Mouse (Mus musculus): Measurements from ENCODE around the gene Morn1. TPM values are rescaled to one million over a fixed set of nuclear protein-coding genes. Genes with fewer than 3 reads are reported as not detected.

Gene Morn1
- polyA plus RNA-seq, 1 experiment from 2014 or later = 1.8 TPM

GRCm38 (mm10) chr4:155085206-155086107, 920 bp upstream of the Morn1 start:
- Histone ChIP-seq H3K36me3 (ENCODE audit: control insufficient read depth, insufficient read depth) (peaks cover 12% of the 10 kb centered on the region), H3K9ac (ENCODE audit: low read length) (peak overlapping the region; percentile 94), H3K4me1 (ENCODE audit: control insufficient read depth, insufficient read depth, low read length) (peaks cover 24% of the 10 kb centered on the region), H3K4me3 (ENCODE audit: low read length) (peak overlapping the region; percentile 93), H3K27me3 (ENCODE audit: control insufficient read depth, insufficient read depth, low read length) (no peaks in the 10 kb centered on the region), H3K9me3 (replicated peaks; ENCODE audit: control insufficient read depth, low read length) (no peaks in the 10 kb centered on the region), H3K27ac (ENCODE audit: low read length) (peak overlapping the region; percentile 94), H3K4me2 (ENCODE audit: low read depth, low read length) (peak overlapping the region; percentile 65)
- ATAC-seq (replicated peaks; ENCODE audit: extremely low read depth, insufficient read depth, low FRiP score) = no peak; the same call in 1 of the 2 replicates
- 6% methylated on average over 32 of the region's 35 CpGs for WGBS

- H3K27ac ChIP-seq (ENCODE audit: low read length) = no peak overlapping the region
- ATAC-seq (replicated peaks; ENCODE audit: extremely low read depth, insufficient read depth, low FRiP score) = no peak
- WGBS = 86% methylated on average over 5 of the region's 5 CpGs
- no peak overlapping the region for H3K4me3 ChIP-seq (ENCODE audit: low read length)
- no peak overlapping the region for H3K4me2 ChIP-seq (ENCODE audit: low read depth, low read length)
- H3K4me1 ChIP-seq (ENCODE audit: control insufficient read depth, insufficient read depth, low read length) = peaks cover 17% of the 10 kb centered on the region
- no peaks in the 10 kb centered on the region for H3K9me3 ChIP-seq (replicated peaks; ENCODE audit: control insufficient read depth, low read length)
- H3K9ac ChIP-seq (ENCODE audit: low read length) = no peak overlapping the region
- H3K36me3 ChIP-seq (ENCODE audit: control insufficient read depth, insufficient read depth) = 0 out of 2 replicates have a peak, but pooled peaks cover 2% of the 10 kb centered on the region
- H3K27me3 ChIP-seq (ENCODE audit: control insufficient read depth, insufficient read depth, low read length) = no peaks in the 10 kb centered on the region
These were observed 2.9 kb downstream of the Morn1 start for GRCm38 (mm10) chr4:155089241-155089640.

- H3K27me3 ChIP-seq (ENCODE audit: control insufficient read depth, insufficient read depth, low read length) = no peaks in the 10 kb centered on the region
- no peak overlapping the region for H3K4me2 ChIP-seq (ENCODE audit: low read depth, low read length)
- H3K4me1 ChIP-seq (ENCODE audit: control insufficient read depth, insufficient read depth, low read length) = peaks cover 7% of the 10 kb centered on the region
- no peak for ATAC-seq (replicated peaks; ENCODE audit: extremely low read depth, insufficient read depth, low FRiP score)
- H3K36me3 ChIP-seq (ENCODE audit: control insufficient read depth, insufficient read depth) = 0 out of 2 replicates have a peak, but pooled peaks cover 2% of the 10 kb centered on the region
- no peak overlapping the region for H3K4me3 ChIP-seq (ENCODE audit: low read length)
- no peak overlapping the region for H3K27ac ChIP-seq (ENCODE audit: low read length)
- 87% methylated on average over 4 of the region's 4 CpGs for WGBS
- H3K9ac ChIP-seq (ENCODE audit: low read length) = no peak overlapping the region
- H3K9me3 ChIP-seq (replicated peaks; ENCODE audit: control insufficient read depth, low read length) = no peaks in the 10 kb centered on the region
These were observed 3.8 kb downstream of the Morn1 start for GRCm38 (mm10) chr4:155090147-155090546.

- Histone ChIP-seq H3K4me2 (ENCODE audit: low read depth, low read length) (no peak overlapping the region), H3K27me3 (ENCODE audit: control insufficient read depth, insufficient read depth, low read length) (no peaks in the 10 kb centered on the region), H3K9ac (ENCODE audit: low read length) (no peak overlapping the region), H3K4me1 (ENCODE audit: control insufficient read depth, insufficient read depth, low read length) (peaks cover 9% of the 10 kb centered on the region), H3K4me3 (ENCODE audit: low read length) (no peak overlapping the region), H3K36me3 (ENCODE audit: control insufficient read depth, insufficient read depth) (0 out of 2 replicates have a peak, but pooled peaks cover 2% of the 10 kb centered on the region), H3K27ac (ENCODE audit: low read length) (no peak overlapping the region), H3K9me3 (replicated peaks; ENCODE audit: control insufficient read depth, low read length) (no peaks in the 10 kb centered on the region)
- no peak for ATAC-seq (replicated peaks; ENCODE audit: extremely low read depth, insufficient read depth, low FRiP score)
- WGBS = 85% methylated on average over 13 of the region's 13 CpGs
These were observed 4.5 kb downstream of the Morn1 start for GRCm38 (mm10) chr4:155090688-155091449.

- Histone ChIP-seq H3K4me2 (ENCODE audit: low read depth, low read length) (no peak overlapping the region), H3K9ac (ENCODE audit: low read length) (no peak overlapping the region), H3K36me3 (ENCODE audit: control insufficient read depth, insufficient read depth) (0 out of 2 replicates have a peak, but pooled peaks cover 2% of the 10 kb centered on the region), H3K27me3 (ENCODE audit: control insufficient read depth, insufficient read depth, low read length) (no peaks in the 10 kb centered on the region), H3K4me3 (ENCODE audit: low read length) (no peak overlapping the region), H3K9me3 (replicated peaks; ENCODE audit: control insufficient read depth, low read length) (no peaks in the 10 kb centered on the region), H3K27ac (ENCODE audit: low read length) (no peak overlapping the region), H3K4me1 (ENCODE audit: control insufficient read depth, insufficient read depth, low read length) (peaks cover 3% of the 10 kb centered on the region; the same call in 1 of the 2 replicates)
- 88% methylated on average over 19 of the region's 19 CpGs for WGBS
- no peak for ATAC-seq (replicated peaks; ENCODE audit: extremely low read depth, insufficient read depth, low FRiP score)
These were observed 6.5 kb downstream of the Morn1 start for GRCm38 (mm10) chr4:155092718-155093430.

GRCm38 (mm10) chr4:155093431-155094149, 7.2 kb downstream of the Morn1 start:
- Histone ChIP-seq H3K27ac (ENCODE audit: low read length) (no peak overlapping the region), H3K4me3 (ENCODE audit: low read length) (no peak overlapping the region), H3K27me3 (ENCODE audit: control insufficient read depth, insufficient read depth, low read length) (no peaks in the 10 kb centered on the region), H3K36me3 (ENCODE audit: control insufficient read depth, insufficient read depth) (0 out of 2 replicates have a peak, but pooled peaks cover 2% of the 10 kb centered on the region), H3K9ac (ENCODE audit: low read length) (no peak overlapping the region), H3K4me2 (ENCODE audit: low read depth, low read length) (no peak overlapping the region), H3K9me3 (replicated peaks; ENCODE audit: control insufficient read depth, low read length) (no peaks in the 10 kb centered on the region), H3K4me1 (ENCODE audit: control insufficient read depth, insufficient read depth, low read length) (peaks cover 3% of the 10 kb centered on the region; the same call in 1 of the 2 replicates)
- no peak for ATAC-seq (replicated peaks; ENCODE audit: extremely low read depth, insufficient read depth, low FRiP score)
- WGBS = 75% methylated on average over 7 of the region's 7 CpGs

- H3K4me2 ChIP-seq (ENCODE audit: low read depth, low read length) = no peak overlapping the region
- no peak overlapping the region for H3K27ac ChIP-seq (ENCODE audit: low read length)
- no peaks in the 10 kb centered on the region for H3K27me3 ChIP-seq (ENCODE audit: control insufficient read depth, insufficient read depth, low read length)
- no peak overlapping the region for H3K4me3 ChIP-seq (ENCODE audit: low read length)
- peaks cover 3% of the 10 kb centered on the region; the same call in 1 of the 2 replicates for H3K4me1 ChIP-seq (ENCODE audit: control insufficient read depth, insufficient read depth, low read length)
- H3K36me3 ChIP-seq (ENCODE audit: control insufficient read depth, insufficient read depth) = 0 out of 2 replicates have a peak, but pooled peaks cover 2% of the 10 kb centered on the region
- no peaks in the 10 kb centered on the region for H3K9me3 ChIP-seq (replicated peaks; ENCODE audit: control insufficient read depth, low read length)
- peak; percentile 58; the same call in 1 of the 2 replicates for ATAC-seq (replicated peaks; ENCODE audit: extremely low read depth, insufficient read depth, low FRiP score)
- 62% methylated on average over 3 of the region's 3 CpGs for WGBS
- H3K9ac ChIP-seq (ENCODE audit: low read length) = no peak overlapping the region
These were observed 8.2 kb downstream of the Morn1 start for GRCm38 (mm10) chr4:155094565-155094964.

All from heart, embryonic 16.5 days (tissue).